Mouse (Mus musculus) right cerebral cortex, postnatal 25 days (tissue): ENCODE measurements around the gene Bri3.
"Not testable (repeated sequence)": the region's sequence is repeated elsewhere in the genome, so short reads cannot be mapped to it uniquely, and the experiment has no call there.

ENCODE experiments used
- DNase-seq: peaks from one replicate; pipeline ENCODE4 v3.0.0; 2022

The Bri3 gene

DNA sequence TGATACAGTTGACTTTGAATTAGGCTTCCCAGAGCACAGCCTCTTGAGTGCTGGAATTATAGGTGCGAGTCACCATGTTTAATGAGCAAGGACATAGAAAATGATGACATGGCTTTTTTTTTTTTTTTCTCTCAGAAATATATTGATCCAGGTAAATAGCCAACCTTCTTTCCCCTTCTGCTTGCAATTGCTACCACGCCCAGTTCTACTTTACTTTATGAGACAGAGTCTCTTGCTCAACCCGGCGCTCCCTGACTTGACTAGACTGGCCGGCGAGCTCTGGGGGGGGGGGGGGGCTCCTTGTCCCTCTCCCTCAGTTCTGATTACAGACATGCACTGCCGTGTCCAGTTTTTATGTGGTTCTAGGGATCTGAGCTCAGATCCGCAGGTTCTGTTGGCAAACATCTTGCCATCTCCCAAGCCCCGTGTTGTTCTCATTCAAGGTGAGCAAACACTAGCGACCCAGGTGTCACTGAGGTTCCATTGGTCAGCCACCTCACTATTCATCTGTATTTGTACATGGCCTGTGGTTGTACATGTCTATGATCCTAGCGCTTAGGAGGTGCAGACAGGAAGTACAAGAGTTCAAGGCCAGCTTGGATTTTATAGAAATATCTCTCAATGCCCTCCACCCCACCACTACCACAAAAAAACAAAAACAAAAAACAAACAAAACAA is 120.6 kb downstream of the Bri3 start:
- no peak for DNase-seq

DNA sequence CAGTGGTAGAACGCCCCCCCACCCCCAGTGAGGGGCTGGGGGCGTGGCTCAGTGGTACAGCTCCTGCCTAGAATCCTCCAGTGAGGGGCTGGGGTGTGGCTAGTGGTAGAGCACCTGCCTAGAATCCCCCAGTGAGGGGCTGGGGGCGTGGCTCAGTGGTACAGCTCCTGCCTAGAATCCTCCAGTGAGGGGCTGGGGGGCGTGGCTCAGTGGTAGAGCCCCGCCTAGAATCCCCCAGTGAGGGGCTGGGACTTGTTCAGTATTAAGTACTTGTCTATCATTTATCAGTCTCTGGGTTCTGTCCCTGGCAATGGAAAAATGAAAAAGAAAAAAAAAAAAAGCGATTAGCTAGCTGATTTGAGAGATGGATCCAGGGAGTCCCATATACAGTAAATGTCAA is 122.3 kb downstream of the Bri3 start:
- not testable (repeated sequence) for DNase-seq

DNA sequence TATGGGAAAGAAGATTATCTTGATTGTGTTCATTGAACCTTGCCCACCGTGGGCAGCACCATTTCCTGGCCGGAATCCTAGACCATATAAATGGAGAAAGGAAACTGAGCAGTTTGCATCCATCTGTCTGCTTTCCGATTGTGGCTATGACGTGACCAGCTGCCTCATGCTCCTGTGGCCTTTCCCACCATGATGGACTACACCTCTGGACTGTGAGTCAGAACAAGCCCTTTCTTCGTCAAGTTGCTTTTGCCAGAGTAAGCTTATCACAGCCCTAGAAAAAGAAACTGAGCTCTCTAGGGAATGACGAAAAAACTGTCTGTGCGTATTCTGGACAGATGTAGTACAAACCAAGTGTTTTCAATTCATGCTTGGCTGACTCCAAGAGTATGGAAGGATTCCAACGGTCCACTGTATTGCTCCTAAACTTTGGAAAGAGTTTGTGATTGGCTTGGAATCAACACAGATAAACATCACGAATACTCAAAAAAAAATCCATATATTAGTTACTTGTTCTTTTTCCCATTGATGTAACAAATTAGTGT is 124.5 kb downstream of the Bri3 start:
- no peak for DNase-seq

DNA sequence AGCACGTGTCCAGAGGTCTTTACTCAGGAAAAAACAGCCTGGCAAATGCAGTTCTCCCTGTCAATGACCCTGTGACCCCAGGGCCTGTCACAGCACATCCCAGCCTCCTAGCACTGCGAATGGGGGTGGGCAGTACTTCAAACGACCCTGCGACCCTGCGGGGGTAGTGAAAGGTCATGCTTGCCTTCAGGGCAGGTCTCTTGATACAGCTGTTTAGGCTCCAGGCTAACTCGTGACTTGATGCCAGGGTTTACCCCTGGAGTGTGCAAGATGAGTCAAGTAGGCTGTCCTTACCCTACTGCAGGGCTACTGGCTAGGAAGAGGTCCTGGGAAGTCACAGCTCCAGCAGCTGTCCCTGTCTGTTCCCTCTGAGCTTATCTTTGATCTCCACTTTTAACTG is 126.7 kb downstream of the Bri3 start:
- no peak for DNase-seq

DNA sequence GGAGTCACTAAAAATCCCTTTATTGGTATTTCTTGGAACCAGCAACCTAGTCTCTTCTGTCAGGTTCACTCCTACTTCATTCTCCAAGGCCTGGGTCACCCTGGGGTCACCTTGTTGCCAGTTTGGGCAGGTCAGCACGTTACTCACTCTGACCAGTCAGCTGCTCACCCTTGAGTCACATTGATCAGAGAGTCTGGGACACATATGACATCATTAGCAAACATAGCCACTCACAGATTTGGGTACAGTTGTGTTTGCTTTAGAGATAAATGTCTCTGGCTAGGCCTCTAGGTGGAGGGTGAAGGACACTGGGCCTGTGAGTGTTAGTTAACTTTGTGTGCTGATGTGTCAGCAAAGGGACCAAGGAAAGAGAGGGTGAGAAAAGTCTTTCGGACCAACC is 127.9 kb downstream of the Bri3 start:
- DNase-seq, result no peak

DNA sequence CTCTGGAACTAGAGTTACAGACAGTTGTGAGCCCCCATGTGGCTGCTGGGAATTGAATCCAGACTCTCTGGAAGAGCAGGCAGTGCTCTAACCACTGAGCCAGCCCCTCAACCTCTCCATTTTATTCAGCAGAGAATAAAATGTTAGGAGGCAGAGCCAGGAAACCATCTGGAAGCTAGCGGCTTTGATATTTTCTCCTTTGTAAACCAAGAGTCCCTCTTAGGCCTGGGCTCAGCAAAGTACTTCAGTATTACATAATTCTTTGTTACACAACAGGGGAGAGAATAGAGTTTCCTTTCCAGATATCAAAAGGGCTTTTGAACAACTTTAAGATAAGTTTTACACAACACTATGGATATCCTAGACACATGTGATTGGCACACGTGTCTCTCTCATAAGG is 128.6 kb downstream of the Bri3 start:
- DNase-seq, result no peak

DNA sequence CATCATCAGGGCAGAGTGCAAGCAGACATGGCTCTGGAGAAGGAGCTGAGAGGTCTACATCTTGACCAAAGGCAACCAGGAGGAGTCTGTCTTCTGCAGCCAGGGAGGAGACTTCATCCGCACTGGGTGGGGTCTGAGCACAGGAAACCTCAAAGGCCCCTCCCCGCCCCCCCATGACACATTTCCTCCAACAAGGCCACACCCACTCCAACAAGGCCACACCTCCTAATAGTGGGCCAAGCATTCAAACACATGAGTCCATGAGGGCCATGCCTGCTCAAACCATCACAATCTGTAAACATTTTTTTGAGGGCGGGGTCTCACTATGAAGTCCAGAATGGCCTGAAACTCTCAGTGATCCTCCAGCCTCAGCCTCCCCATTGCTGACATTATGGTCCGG is 135.2 kb downstream of the Bri3 start:
- DNase-seq, result no peak

DNA sequence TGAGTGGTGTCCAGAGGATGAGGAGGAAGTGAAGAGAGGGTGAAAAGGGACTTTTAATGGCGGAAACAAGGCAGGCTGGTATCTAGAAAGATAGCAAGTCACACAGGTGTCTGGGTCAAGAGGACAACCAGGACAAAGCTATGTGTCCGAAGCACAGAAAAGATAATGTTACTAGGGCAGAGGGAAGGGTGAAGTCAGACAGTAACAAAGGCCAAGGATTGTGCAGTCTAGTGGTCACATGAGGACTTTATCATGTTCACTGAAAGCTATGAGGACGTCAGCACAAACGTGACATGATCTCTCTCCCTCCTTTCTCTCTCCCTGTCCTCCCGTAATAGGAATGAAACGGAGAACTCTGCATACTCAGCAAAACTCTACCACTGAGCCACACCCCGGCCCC is 136.5 kb downstream of the Bri3 start:
- no peak for DNase-seq

DNA sequence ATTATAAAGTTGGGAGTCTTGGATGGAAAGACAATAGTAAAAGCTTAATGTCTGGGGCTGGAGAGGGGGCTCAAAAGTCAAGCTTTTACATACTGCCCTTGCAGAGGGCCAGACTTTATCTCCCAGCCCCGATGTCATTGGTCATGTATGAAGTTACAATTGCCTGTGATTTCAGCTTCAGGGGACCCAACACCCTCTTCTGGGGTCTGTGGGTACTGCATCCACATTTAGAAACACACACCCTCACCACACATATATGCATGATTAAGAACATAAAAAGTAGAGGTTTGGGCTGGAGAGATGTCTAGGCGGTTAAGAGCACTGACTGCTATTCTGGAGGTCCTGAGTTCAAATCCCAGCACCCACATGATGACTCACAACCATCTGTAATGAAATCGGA is 137.5 kb downstream of the Bri3 start:
- DNase-seq, result no peak

DNA sequence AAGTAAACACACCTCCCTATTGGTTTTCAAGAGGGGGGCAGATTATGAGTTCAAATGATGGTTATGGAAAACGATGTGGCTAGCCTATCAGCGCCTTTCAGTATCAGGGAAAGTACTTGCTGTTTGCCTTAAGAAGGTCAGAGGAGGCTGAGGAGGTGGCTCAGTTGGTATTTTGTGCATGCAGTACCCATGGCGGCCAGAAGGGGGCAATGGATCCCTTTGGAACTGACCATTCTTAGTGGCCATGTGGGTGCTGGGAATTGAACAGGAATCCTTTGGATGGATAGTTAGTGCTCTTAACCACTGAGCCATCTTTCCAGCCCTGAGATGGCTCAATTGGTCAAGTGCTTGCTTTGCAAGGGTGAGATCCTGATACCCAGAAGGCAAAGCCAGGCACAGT is 139.7 kb downstream of the Bri3 start:
- DNase-seq, result no peak

DNA sequence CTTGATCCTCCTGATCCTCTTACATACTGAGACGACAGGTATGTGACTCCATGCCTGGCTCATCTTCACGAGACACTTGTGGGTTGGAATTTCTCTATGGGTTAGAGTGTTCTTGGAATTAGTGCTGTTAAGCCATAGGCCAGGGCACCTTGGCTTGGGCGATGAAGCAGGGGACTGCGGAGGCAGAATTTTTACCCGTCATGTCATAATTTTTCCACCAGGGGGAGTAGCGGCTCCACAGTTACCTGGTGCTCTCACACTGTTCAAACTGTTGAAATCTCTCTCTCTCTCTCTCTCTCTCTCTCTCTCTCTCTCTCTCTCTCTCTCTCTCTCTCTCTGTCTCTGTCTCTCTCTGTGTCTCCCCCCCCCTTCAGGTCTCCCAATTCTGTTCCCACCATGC is 143.6 kb downstream of the Bri3 start:
- DNase-seq, result peak; percentile 56

DNA sequence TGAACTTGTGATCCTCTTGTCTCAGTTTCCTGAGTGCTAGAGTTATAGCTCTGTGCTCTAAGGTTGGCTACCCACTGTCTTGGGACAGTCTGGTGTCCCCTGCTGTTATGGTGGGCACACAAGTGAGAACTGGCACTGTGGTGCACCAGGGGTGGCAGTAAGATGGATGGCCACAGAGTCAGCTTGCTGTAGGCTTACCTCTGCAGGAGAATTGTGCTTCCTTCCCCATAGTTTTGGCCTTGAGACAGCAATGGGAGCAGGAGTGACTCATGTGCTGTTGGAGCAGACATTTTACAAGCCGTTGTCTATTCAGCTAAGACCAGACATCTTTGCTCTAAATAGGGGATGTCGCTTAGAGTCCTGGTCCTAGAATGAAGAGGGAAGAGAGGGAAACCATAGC is 149.9 kb downstream of the Bri3 start:
- no peak for DNase-seq

DNA sequence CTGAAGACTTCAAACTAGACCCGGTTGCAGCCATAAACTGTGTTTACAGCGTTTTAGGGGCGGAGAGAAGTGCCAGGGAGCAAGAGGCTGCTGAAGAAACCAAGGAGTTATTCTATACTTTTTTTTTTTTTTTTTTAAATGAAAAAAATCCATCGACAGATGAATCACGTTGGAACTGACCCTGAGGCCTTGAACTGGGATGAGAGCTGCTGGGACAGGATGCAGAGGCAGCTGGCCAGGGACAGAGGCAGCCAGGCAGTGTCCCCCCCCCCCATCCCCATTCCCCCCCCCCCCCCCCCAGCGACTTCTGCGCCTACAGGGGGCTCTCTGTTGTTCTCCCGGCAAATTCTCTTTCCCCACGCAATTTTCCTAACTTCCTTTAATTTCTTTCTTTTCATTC is 153.3 kb downstream of the Bri3 start:
- DNase-seq, result no peak

DNA sequence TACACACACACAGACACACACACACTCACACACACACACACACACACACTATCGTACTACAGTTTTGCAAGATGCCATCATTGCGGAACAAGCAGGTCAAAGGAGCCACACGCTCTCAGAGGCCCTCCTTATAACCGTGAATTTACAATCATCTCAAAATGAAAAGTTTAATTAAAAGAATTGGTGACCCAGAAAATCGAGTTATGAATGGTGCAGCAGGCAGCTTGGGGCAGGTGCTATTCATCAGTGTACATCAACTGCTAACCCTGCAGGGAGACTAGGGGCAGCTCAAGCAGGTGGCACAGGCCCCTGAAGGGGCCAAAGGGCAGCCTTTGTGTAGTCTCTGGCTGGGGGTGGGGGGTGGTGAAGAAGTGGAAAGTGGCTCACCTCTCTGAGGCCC is 156.6 kb downstream of the Bri3 start:
- DNase-seq, result no peak

DNA sequence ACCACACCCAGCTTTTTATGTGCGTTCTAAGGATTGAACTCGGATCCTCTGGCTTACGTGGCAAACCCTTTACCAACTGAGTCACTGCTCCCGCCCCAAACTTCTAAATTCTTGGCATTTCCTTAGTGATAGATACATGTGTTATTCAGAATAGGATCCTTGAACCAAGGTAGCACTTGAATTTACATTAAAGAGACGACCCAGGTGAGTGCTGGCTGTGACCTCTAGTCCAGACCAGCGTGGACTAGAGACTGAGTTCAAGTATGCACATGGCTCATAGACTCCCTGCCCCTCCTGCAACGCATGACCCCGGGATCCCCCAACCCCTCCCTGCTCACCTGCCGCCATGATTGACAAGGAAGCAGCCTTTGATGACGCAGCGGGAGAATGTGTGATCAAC is 162.0 kb downstream of the Bri3 start:
- DNase-seq, result no peak

DNA sequence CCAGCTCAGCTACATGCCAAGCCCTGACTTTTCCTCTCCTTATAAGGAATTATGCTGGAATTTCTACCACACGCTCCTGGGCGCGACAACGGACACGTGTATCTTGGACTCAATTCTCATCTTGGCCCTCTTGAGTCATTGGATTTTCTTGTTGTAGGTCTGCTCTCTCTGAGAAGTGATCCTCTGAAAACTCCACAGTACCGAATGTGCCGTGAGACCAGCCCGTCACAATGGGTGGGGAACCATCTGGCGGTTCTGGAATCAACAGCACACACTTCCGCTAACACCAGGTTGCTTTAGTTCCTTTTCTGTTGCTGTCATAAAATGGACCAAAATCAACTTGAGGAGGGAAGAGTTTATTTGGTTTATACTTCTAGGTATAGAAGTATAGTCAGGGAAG is 166.4 kb downstream of the Bri3 start:
- peak; percentile 38 for DNase-seq

DNA sequence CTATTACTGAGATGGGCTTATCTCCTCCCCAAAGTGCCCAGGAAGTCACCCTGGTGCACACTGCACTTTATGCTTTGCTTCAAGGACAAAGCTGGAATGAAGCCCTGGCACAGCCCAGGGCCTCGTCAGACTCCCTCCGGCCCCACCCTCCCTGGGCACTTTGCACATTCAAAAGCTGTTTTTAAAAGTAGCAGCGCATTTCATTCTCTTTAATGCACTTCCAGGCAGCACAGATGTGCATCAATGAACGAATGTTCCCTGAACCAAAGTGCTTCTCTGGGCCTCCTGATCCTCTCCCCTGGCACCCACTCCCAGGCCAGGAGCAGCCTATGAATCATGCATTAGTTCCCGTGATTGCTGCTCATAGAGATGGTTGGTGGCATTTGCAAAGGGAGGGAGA is 167.5 kb downstream of the Bri3 start:
- peak; percentile 5 for DNase-seq

DNA sequence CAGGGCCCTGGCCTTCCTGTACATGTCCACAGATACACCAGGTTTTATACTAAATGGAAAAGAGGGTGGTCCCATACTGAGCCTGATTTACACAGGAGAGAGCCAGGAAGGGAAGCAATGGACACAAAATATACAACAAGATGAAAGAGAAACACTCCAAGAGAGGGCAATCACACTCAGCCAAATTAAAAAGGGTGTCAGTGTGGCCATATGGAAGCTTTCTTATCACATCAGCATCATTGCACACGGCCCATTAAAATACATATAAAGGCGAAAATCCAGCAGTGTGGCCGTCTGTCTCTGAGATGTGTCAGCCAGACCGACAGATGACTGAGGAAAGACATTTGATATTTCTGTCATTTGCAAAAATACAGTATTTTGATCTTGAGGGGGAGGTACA is 168.5 kb downstream of the Bri3 start:
- no peak for DNase-seq

DNA sequence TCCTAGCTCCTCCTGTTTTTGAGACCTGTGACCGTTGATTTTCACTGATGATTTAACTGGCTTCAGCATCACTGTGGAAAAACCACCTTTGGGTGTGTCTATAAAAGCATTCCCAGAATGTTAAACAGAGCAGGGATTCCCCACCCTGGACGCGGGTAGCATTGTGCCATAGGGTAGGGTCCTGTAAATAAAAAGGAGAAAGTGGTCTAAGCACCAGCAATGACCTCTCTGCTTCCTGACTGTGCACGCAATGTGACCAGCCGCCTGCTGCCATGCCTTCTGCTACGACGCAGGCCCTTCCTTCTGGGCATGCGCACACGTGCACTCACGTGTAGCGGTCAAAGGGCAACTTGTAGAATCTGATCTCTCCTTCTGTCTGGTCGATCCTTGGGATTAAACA is 174.2 kb downstream of the Bri3 start:
- no peak for DNase-seq

DNA sequence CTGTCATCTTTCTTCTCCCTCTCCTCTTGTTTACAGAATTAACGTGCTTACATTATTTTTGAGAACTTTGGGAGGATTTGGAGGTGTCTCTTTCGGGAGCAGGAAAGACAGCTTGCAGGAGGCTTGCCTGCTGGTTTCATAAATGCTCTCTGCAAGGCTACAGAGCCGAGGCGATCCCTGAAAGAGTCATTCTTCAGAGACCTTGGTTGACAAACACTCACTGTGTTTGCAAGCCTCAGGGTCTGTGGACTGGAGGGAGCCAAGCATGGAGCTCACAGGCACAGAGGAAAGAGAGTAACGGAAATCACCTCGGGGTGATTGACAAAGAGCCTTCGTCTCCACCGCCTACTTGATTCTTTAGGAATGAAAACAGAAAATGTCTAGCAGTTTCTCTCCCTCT is 175.8 kb downstream of the Bri3 start:
- no peak for DNase-seq

DNA sequence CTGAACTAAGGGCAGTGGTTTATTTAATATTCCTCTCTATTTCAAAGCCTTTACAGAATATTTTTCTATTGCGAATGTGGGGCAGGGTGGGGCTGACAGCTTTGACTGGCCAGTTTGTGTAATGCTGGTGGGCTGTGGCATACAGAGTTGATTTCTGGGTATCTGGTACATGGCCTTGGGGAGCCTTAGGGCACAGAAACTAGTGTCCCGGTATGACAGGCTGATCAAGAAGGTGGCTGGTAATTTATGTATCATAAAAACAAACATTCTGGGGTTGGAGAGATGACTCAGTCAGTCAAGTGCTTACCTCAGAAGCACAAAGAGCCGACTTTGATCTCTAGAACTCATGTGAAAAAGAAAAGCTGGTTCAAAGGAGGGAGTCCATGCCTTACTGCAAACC is 182.5 kb downstream of the Bri3 start:
- no peak for DNase-seq

DNA sequence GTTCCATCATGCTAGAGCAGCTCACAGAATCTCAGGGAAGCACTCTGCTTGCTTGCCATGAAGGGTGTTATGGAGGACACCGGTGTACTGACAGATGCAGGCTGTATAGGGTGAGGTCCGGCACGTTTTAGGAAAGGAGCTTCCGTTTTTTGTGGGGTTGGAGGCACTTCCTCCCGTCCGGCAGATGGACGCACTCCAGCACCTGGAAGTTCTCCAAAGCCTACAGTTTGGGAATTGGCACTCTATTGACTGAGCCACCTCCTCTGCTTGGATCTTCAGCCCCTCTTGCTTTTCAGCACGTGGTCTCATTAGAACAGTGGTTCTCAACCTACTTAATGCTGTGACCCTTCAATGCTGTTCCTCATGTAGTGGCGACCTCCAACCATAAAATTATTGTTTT is 183.6 kb downstream of the Bri3 start:
- no peak for DNase-seq

DNA sequence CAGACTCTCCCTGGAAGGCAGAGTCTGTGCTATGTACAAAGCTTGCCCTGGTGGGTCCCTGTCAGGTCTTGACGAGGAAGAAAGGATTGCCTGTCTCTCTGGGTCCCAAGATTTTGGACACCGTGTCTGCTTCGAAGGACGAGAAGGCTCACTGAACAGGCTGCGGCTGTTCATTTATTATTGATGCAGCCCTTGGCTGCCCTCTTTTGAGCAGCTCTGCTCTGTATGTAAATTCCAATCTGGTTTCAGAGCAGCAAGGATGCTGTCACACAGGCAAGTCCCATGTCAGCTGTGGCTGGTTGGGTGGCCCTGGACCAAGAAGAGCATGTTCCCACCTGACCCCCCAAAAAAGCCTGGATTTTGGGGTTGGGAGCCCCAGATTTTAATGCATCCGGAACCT is 187.2 kb downstream of the Bri3 start:
- DNase-seq, result no peak

DNA sequence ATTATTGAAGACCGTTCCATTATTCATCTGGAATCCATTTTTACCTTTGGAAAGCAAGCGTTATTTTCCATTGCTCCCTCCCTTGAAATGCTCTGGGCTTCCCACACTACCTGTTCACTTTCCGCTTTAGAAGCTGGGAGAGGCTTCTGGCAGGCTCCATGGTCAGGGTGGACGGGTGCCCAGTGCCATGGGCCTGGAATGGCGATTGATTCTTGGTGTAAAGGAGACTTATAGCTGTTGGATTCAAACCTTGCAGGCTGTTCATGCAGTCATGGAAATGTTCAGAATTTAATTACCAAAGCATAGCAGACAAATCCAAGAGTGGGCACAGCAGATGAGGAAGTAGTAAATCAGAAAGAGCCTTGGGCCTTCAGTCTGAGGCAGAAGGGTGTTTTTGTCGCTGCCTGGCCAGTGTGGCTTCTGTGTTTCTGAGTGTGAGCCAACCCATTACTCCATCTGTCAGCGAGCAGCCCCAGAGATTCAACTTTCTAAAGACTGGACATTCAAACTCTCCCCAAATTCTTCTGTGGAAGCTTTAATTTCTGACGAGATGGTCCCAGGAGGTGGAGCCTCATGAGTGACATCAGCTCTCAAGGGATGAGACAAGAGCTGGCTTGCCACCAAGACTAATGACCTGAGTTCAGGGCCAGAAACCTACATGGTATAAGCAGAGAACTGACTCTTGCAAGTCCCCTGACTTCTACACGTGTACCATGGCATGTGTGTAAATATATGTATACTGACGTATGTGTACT is 195.2 kb downstream of the Bri3 start:
- no peak for DNase-seq

DNA sequence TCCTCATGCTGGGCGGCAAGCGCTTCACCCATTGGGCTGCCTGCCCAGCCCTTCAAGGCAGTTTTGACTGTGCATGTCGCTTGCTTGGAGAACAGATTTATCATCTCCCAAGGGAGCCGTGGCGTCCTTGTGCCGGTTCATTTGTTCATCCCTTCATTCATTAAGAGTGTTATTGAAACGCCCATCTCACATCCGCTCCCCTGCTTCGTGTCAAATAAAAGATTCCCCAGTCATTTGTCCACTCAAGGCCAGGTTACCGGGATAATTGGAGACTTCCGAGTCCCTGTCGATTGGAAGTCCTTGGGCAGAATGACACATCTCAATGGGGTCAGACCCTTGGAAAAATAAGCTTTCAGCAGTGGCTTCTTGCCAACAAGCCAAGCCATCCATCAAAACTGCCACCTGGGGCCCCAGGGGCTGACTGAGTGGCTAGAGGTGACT is 197.6 kb downstream of the Bri3 start:
- DNase-seq, result no peak
